Mouse (Mus musculus) intestine, postnatal 0 days (tissue): Measurements from ENCODE around the gene Lsm2. TPM values are rescaled to one million over a fixed set of nuclear protein-coding genes. Genes with fewer than 3 reads are reported as not detected.

Experiments used
- ATAC-seq: fragments of 200-750 bp; cut with Nextera tagmentation; 2 replicates; pipeline ENCODE4 v1.8.0; 2017; ENCODE audit warnings: mild to moderate bottlenecking, moderate TSS enrichment, moderate library complexity
- H3K27ac ChIP-seq: fragments of 300-500 bp; sonication (generic); 2 replicates; pipeline ENCODE4 v1.5.1; 2014; ENCODE audit warnings: mild to moderate bottlenecking, low read depth, low read length, moderate library complexity
- H3K27me3 ChIP-seq: fragments of 300-500 bp; sonication (generic); replicated peaks from 2 replicates; pipeline ENCODE4 v1.6.1; 2014; ENCODE audit warnings: low read length, mixed read lengths; ENCODE audit not compliant: control insufficient read depth, insufficient read depth
- H3K36me3 ChIP-seq: fragments of 300-500 bp; sonication (generic); 2 replicates; pipeline ENCODE4 v1.6.1; 2014; ENCODE audit warnings: mild to moderate bottlenecking, moderate library complexity; ENCODE audit not compliant: control insufficient read depth, insufficient read depth
- H3K4me1 ChIP-seq: fragments of 300-500 bp; sonication (generic); replicated peaks from 2 replicates; pipeline ENCODE4 v1.6.1; 2014; ENCODE audit warnings: antibody characterized with exemption, low read length, mixed read lengths; ENCODE audit not compliant: control insufficient read depth, insufficient read depth
- H3K4me2 ChIP-seq: fragments of 300-500 bp; sonication (generic); replicated peaks from 2 replicates; pipeline ENCODE4 v1.6.1; 2014; ENCODE audit warnings: low read depth, mild to moderate bottlenecking, moderate library complexity
- H3K4me3 ChIP-seq: fragments of 300-500 bp; sonication (generic); 2 replicates; pipeline ENCODE4 v1.5.1; 2014; ENCODE audit warnings: low read depth, low read length
- H3K9ac ChIP-seq: fragments of 300-500 bp; sonication (generic); 2 replicates; pipeline ENCODE4 v1.6.1; 2014; ENCODE audit warnings: mild to moderate bottlenecking, low read depth, low read length
- H3K9me3 ChIP-seq: fragments of 300-500 bp; sonication (generic); 2 replicates; pipeline ENCODE4 v1.6.1; 2016; ENCODE audit warnings: mixed run types; ENCODE audit not compliant: control insufficient read depth
- CTCF ChIP-seq: sonication (generic); IDR thresholded peaks from 2 replicates; pipeline ENCODE4 v1.5.1; 2016; ENCODE audit warnings: low read depth, mild to moderate bottlenecking, control low read depth, antibody characterized with exemption, moderate library complexity
- WGBS: fragments of 180-500 bp; shearing (Covaris S2); extraction: QIAGEN DNeasy Blood & Tissue Kit; methylation state at CpG from one replicate; pipeline ENCODE4 v1.1.7; 2014; 5-methylcytosine and 5-hydroxymethylcytosine counted together
- polyA plus RNA-seq: library from polyadenylated mRNA; unstranded; fragments of >200 nt; fragmentation: Nextera tagmentation; extraction: Ambion mirVana; gene quantifications from 2 replicates; pipeline ENCODE4 v1.2.1, GENCODE M21; 2015

The Lsm2 gene
- polyA plus RNA-seq, 1 experiment from 2014 or later, result 76.6 TPM

GRCm38 (mm10) chr17:35024691-35025488 lies 43.2 kb downstream of the Lsm2 start:
- no peak overlapping the region; the same call in 1 of the 2 replicates for H3K9ac ChIP-seq
- no peak for ATAC-seq
- H3K4me3 ChIP-seq, result no peak overlapping the region
- no peaks in the 10 kb centered on the region; the same call in 1 of the 2 replicates for H3K4me1 ChIP-seq
- no peaks in the 10 kb centered on the region for H3K27me3 ChIP-seq
- TF ChIP-seq CTCF, result no peak
- H3K9me3 ChIP-seq, result no peaks in the 10 kb centered on the region
- H3K4me2 ChIP-seq, result no peak overlapping the region
- H3K27ac ChIP-seq, result no peak overlapping the region
- H3K36me3 ChIP-seq, result no peaks in the 10 kb centered on the region
- WGBS, result 73% methylated on average over 7 of the region's 10 CpGs

DNA sequence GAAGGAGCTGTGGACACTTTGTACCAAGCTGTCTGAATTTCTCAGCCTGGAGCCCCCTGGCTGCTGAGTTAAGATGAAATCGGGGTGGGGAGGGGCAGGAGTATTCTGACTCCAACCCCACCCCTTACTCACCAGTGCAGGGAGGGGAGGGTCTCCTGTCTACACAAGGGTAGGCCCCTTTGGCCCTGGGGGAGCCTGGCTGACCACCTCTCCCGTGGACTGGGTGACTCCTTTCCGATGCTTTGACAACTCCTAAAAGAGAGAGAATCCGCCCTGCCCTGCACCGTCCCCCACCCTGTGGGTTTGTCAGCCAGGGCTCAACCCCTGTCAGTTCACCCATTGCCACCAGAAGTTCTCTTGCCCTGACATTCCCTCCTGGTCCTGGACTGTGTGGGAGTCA lies 44.5 kb downstream of the Lsm2 start:
- no peak overlapping the region for H3K4me3 ChIP-seq
- H3K9ac ChIP-seq, result no peak overlapping the region
- no peak for ATAC-seq
- no peaks in the 10 kb centered on the region for H3K27me3 ChIP-seq
- 75% methylated on average over 5 of the region's 5 CpGs for WGBS
- TF ChIP-seq CTCF, result peak; percentile 2; the same call in 1 of the 2 replicates
- H3K4me1 ChIP-seq, result no peaks in the 10 kb centered on the region; the same call in 1 of the 2 replicates
- H3K27ac ChIP-seq, result no peak overlapping the region
- no peaks in the 10 kb centered on the region for H3K36me3 ChIP-seq
- no peaks in the 10 kb centered on the region for H3K9me3 ChIP-seq
- no peak overlapping the region for H3K4me2 ChIP-seq

DNA sequence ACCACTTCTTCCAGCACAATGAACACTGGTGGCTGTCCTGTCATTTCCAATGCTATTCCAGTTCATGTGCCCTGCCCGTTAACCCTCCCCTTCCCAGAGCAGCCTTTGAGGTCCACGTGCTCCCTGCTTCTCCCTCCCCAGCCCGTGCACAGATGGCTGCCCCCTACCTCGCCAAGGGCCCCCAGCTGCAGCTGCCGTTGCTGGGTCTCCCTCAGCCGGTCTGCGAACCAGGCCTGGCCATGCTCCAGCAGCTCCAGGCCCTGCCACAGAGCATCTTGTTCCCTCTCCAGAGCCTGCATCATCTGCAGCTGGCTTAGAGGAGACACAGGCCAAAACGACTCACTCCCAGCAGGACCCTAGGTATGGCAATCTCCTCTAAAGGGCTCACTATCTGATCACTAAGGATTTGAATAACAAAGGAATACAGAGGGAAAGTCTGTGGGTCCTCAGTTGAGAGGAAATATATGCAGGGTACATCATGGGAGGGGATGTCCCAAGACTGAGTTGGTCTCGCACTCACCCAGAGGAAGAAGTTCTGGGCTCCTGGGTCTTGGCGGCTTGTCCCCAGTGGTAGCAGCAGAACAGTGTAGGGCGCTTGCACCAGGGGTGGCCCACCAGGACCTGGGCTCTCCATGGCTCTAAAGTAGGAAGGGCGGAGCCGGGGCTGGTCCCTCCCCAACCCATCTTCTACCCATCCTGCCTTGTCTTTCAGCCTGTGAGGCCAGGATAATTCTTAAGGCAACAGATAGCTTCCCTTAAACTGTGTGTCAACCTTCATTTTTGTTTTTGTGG lies 45.8 kb downstream of the Lsm2 start, which contains the start of gene Sapcd1:
Sapcd1 (minus strand) TSS at position 740 of the 792 bp plus-strand sequence.
- H3K9ac ChIP-seq, result no peak within 1 kb of the TSS; the same call in 1 of the 2 replicates
- ATAC-seq, result no peak
- no peak for TF ChIP-seq CTCF
- H3K9me3 ChIP-seq, result no peaks in the 10 kb centered on the region
- no peaks in the 10 kb centered on the region for H3K36me3 ChIP-seq
- H3K4me1 ChIP-seq, result no peaks in the 10 kb centered on the region; the same call in 1 of the 2 replicates
- H3K27ac ChIP-seq, result no peak within 1 kb of the TSS
- no peak within 1 kb of the TSS for H3K4me3 ChIP-seq
- no peaks in the 10 kb centered on the region for H3K27me3 ChIP-seq
- H3K4me2 ChIP-seq, result no peak within 1 kb of the TSS
- 53% methylated on average over 13 of the region's 13 CpGs for WGBS

DNA sequence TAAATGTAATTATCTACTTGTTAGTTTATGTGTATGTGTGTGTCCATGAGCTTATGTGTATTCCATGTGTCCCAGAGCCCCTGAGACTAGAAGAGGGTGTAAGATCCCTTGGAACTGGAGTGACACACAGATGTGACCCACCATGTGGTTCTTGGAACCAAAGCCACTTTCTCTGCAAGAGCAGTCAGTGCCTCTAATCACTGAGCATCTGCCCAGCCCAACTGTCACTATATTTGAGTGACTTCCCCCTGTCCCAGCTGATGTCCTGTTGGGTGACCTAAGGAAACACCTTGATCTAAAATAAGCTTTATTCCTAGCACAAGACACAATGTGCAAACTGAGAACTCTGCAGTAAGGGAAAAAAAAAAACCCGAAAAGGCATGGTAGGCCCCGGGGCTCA lies 46.7 kb downstream of the Lsm2 start:
- Histone ChIP-seq H3K9me3 (no peaks in the 10 kb centered on the region), H3K36me3 (no peaks in the 10 kb centered on the region), H3K27ac (no peak overlapping the region), H3K4me3 (no peak overlapping the region), H3K27me3 (no peaks in the 10 kb centered on the region), H3K4me1 (no peaks in the 10 kb centered on the region; the same call in 1 of the 2 replicates), H3K9ac (no peak overlapping the region), H3K4me2 (no peak overlapping the region)
- 67% methylated on average over 2 of the region's 2 CpGs for WGBS
- no peak for TF ChIP-seq CTCF
- no peak for ATAC-seq

DNA sequence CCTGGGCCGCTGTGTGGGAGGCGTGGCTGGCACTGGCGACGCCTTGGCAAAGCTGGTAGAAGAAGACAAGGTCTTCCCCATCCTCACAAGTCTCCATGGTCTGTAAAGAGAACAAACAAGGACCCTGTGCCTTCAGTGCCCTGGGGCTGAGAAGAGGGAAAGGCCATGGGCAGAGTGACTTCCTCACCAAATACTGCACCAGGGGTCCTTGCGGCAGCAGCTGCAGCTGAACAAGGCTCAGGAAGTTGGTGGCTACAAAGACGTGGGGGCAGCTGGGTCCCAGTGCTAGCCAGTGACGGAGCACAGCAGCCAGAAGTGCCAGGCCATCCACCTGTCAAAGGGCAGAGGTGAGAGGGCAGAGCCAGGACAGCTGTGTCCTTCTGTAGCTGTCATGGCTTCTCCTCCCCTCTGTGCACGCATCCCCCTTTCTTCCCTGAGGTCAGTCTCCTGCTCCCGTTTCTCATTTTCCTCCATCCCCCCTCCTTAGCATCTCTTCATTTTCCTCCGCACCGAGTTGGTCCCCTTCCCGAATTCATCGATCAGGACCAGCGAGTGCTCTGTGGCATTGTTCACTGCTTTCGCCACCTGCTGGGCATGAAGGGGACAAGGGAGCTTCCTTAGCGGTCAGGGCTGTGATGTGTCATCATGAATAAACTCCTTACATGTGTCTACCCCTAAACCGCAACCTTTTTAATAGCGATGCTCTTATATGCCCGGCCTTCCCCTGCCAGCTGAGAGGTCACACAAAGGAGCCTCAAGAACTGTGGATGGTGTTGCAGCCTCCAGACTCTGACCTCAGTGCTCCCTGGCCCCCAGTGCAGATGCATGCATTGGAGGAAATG lies 48.2 kb downstream of the Lsm2 start:
- TF ChIP-seq CTCF, result peak; percentile 74
- H3K27ac ChIP-seq, result no peak overlapping the region
- H3K4me2 ChIP-seq, result no peak overlapping the region
- no peaks in the 10 kb centered on the region for H3K27me3 ChIP-seq
- H3K4me3 ChIP-seq, result no peak overlapping the region
- H3K9ac ChIP-seq, result 0 out of 2 replicates have a peak overlapping the region, but pooled peaks have one; percentile 7
- H3K4me1 ChIP-seq, result no peaks in the 10 kb centered on the region
- H3K36me3 ChIP-seq, result no peaks in the 10 kb centered on the region
- H3K9me3 ChIP-seq, result no peaks in the 10 kb centered on the region
- no peak for ATAC-seq
- WGBS, result 41% methylated on average over 19 of the region's 19 CpGs
